In the genomic region with DNA sequence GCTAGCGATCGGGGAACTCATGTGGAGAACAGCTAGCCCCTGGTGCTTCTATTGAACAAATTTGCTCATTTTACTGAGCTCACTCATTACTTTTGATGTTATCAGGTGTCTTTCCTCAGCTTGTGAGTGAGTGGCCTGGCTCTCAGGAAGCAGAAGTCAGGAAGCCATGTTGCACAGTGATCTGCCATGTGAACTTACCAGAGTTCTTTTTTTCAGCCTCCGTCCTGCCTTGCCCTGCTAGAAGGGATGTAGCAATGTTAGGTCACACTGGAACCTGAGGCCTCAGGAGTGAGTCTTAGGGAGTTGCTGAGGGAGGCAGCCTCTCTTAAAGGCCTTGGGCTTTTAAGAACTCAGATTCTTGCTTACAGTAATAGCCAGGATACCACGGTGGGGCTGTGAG, we compare ENCODE assay signal across 20 mouse cellular contexts. TPM values are rescaled to one million over a fixed set of nuclear protein-coding genes. Genes with fewer than 3 reads are reported as not detected.
DNase-seq lines count a peak whose midpoint lies in the region; ATAC-seq and TF ChIP-seq lines count a peak whose summit lies in the region.
"Had no signal": no experiment of that assay in that cellular context is flagged by ENCODE, and none has a peak within 500 bp of the region (broad histone marks: within the 10 kb centered on the region; RNA-seq: fewer than 3 reads in every experiment).

No protein-coding gene starts in this region.

- WGBS in liver, adult 2 months = 86% methylated on average over 4 of the region's 4 CpGs
- 71% methylated on average over 4 of the region's 4 CpGs for WGBS in liver, embryonic 11.5 days

- no peak for DNase-seq in liver, adult 2 months (ENCODE audit: extremely low read depth, low read depth, low spot score)
- DNase-seq in liver, embryonic 11.5 days (ENCODE audit: low spot score) = no peak
- peak; percentile 11 for DNase-seq in CH12.LX (ENCODE audit: extremely low read depth)
- no peak for DNase-seq in yolk sac, embryonic 10.5 days (ENCODE audit: low spot score)
- no peak for DNase-seq in cerebellum, adult 11-12 months
- DNase-seq: cerebellum, postnatal 25 days; forebrain, postnatal 0 days; gastrocnemius, postnatal 36 days; thymus, postnatal 36 days had no signal

- H3K79me2 ChIP-seq in liver, adult 2 months (ENCODE audit: control insufficient read depth, insufficient read depth, low read length) = no peaks in the 10 kb centered on the region
- no peaks in the 10 kb centered on the region for H3K79me2 ChIP-seq in CH12.LX (replicated peaks; ENCODE audit: control insufficient read depth, extremely low read depth, insufficient read depth, poor library complexity, severe bottlenecking)

- no peak for TF ChIP-seq RAD21 in CH12.LX (IDR thresholded peaks at IDR 0.05; ENCODE audit: low read depth, low read length)

- TF ChIP-seq EP300 in CH12.LX (IDR thresholded peaks at IDR 0.05; ENCODE audit: low read length) = no peak

- in situ Hi-C loops in CH12.LX (cut with MboI; ENCODE audit: low pct_ligation_motif_present, low pct_unique_long_range_greater_than_20kb, low sequenced_read_pairs) = loop anchor here (10.0 kb wide), 1 partner anchor 61 kb away; no protein-coding TSS in a partner anchor

- dilution Hi-C loops in CH12.LX (cut with MboI; ENCODE audit: extremely low pct_ligation_motif_present, extremely low pct_unique_long_range_greater_than_20kb, low sequenced_read_pairs) = no loop called here

- no peaks in the 10 kb centered on the region for H3K27me3 ChIP-seq in liver, adult 2 months (ENCODE audit: control insufficient read depth, insufficient read depth, low read length)
- H3K27me3 ChIP-seq in liver, embryonic 11.5 days (replicated peaks; ENCODE audit: control insufficient read depth, insufficient read depth, low read length) = no peaks in the 10 kb centered on the region
- H3K27me3 ChIP-seq in CH12.LX (replicated peaks) = peaks cover 46% of the 10 kb centered on the region
- H3K27me3 ChIP-seq: embryonic facial prominence, embryonic 15.5 days had no signal

- no peak overlapping the region for H3K9ac ChIP-seq in liver, adult 2 months (ENCODE audit: low read depth, low read length)
- H3K9ac ChIP-seq in liver, embryonic 11.5 days (ENCODE audit: low read depth, low read length) = no peak overlapping the region
- no peak overlapping the region for H3K9ac ChIP-seq in CH12.LX (ENCODE audit: insufficient read depth, low read depth)
- H3K9ac ChIP-seq: embryonic facial prominence, embryonic 15.5 days; forebrain, postnatal 0 days; hindbrain, embryonic 13.5 days; limb, embryonic 13.5 days had no signal

- no peak for ATAC-seq in liver, embryonic 11.5 days (replicated peaks; ENCODE audit: low FRiP score)
- ATAC-seq in granulocyte monocyte progenitor cell, adult 5-6 weeks (replicated peaks; ENCODE audit: poor library complexity, severe bottlenecking) = peak; percentile 48; the same call in 1 of the 2 replicates
- peak; percentile 55 for ATAC-seq in megakaryocyte progenitor cell, adult 5-6 weeks (replicated peaks; ENCODE audit: poor library complexity)
- ATAC-seq: forebrain, postnatal 0 days; inflammation-experienced regulatory T-cells, adult 6 months had no signal

- H3K4me3 ChIP-seq in liver, adult 2 months (ENCODE audit: insufficient read depth, low read depth, low read length) = no peak overlapping the region
- no peak overlapping the region for H3K4me3 ChIP-seq in liver, embryonic 11.5 days (ENCODE audit: low read depth, low read length)
- H3K4me3 ChIP-seq in CH12.LX (replicated peaks in 1 of 3; ENCODE audit: low read depth in 2 of 3, low read length in 2 of 3, poor library complexity in 1 of 3) = no peak overlapping the region
- H3K4me3 ChIP-seq: embryonic facial prominence, embryonic 15.5 days; forebrain, embryonic 10.5 days; hindbrain, embryonic 13.5 days; limb, embryonic 13.5 days had no signal

- no peak for TF ChIP-seq POLR2A in liver, adult 2 months (IDR thresholded peaks at IDR 0.05; ENCODE audit: extremely low read depth, insufficient read depth, low read length)
- no peak for TF ChIP-seq POLR2A in CH12.LX (IDR thresholded peaks at IDR 0.05; ENCODE audit: low read depth, low read length)

- no peaks in the 10 kb centered on the region for H3K36me3 ChIP-seq in liver, adult 2 months (ENCODE audit: control insufficient read depth, insufficient read depth, low read length)
- H3K36me3 ChIP-seq in liver, embryonic 11.5 days (ENCODE audit: control insufficient read depth, insufficient read depth, low read length) = no peaks in the 10 kb centered on the region
- H3K36me3 ChIP-seq in CH12.LX (replicated peaks in 1 of 2; ENCODE audit: control insufficient read depth in 1 of 2, insufficient read depth in 1 of 2, low read length in 1 of 2) = no peaks in the 10 kb centered on the region
- H3K36me3 ChIP-seq: embryonic facial prominence, embryonic 15.5 days; forebrain, embryonic 10.5 days; hindbrain, embryonic 13.5 days; limb, embryonic 13.5 days had no signal

- no peak overlapping the region for H3K4me2 ChIP-seq in liver, embryonic 11.5 days
- no peak overlapping the region for H3K4me2 ChIP-seq in CH12.LX (ENCODE audit: insufficient read depth, low read depth, poor library complexity, severe bottlenecking)
- H3K4me2 ChIP-seq: embryonic facial prominence, embryonic 15.5 days; heart, embryonic 11.5 days; hindbrain, embryonic 13.5 days; limb, embryonic 13.5 days; midbrain, embryonic 11.5 days had no signal

- peak overlapping the region; percentile 55; the same call in 1 of the 2 replicates for H3K27ac ChIP-seq in liver, adult 2 months (replicated peaks; ENCODE audit: insufficient read depth, low read depth, low read length)
- no peak overlapping the region for H3K27ac ChIP-seq in liver, embryonic 11.5 days (ENCODE audit: low read depth, low read length)
- no peak overlapping the region for H3K27ac ChIP-seq in CH12.LX (ENCODE audit: insufficient read depth, low read depth)
- H3K27ac ChIP-seq: embryonic facial prominence, embryonic 15.5 days; forebrain, embryonic 10.5 days; hindbrain, embryonic 13.5 days; limb, embryonic 13.5 days had no signal

- no peaks in the 10 kb centered on the region for H3K9me3 ChIP-seq in liver, embryonic 11.5 days (ENCODE audit: control insufficient read depth, low read length)
- H3K9me3 ChIP-seq in CH12.LX (replicated peaks; ENCODE audit: low read length) = no peaks in the 10 kb centered on the region
- H3K9me3 ChIP-seq: embryonic facial prominence, embryonic 15.5 days; forebrain, embryonic 10.5 days; hindbrain, embryonic 13.5 days; limb, embryonic 13.5 days had no signal

- TF ChIP-seq CTCF in liver, adult 2 months (IDR thresholded peaks at IDR 0.05; ENCODE audit: low read depth, low read length) = no peak
- TF ChIP-seq CTCF in CH12.LX (conservative IDR thresholded peaks at IDR 0.05 in 1 of 2, IDR thresholded peaks at IDR 0.05 in 1 of 2; ENCODE audit: low read depth in 2 of 2, low read length in 2 of 2) = no peak

- H3K4me1 ChIP-seq in liver, adult 2 months (ENCODE audit: control insufficient read depth, insufficient read depth, low read length) = peaks cover 7% of the 10 kb centered on the region
- no peaks in the 10 kb centered on the region for H3K4me1 ChIP-seq in liver, embryonic 11.5 days (replicated peaks; ENCODE audit: control insufficient read depth, insufficient read depth, low read length)
- H3K4me1 ChIP-seq in CH12.LX (ENCODE audit: control insufficient read depth in 1 of 2, insufficient read depth in 2 of 2) = peaks cover 10 to 27% of the 10 kb centered on the region in 2 experiments
- H3K4me1 ChIP-seq: embryonic facial prominence, embryonic 15.5 days; forebrain, embryonic 10.5 days; hindbrain, embryonic 13.5 days; limb, embryonic 13.5 days had no signal

TF ChIP-seq in CH12.LX, 34 proteins besides CTCF, POLR2A, EP300 and RAD21 (continues in another document):
- no peak for TF ChIP-seq MAFK (IDR thresholded peaks at IDR 0.05; ENCODE audit: insufficient replicate concordance, low read length)
- TF ChIP-seq POLR2AphosphoS2 (IDR thresholded peaks at IDR 0.05; ENCODE audit: low read depth, low read length) = no peak
- no peak for TF ChIP-seq TBP (conservative IDR thresholded peaks at IDR 0.05; ENCODE audit: low read depth, low read length)
- no peak for TF ChIP-seq PAX5 (IDR thresholded peaks at IDR 0.05; ENCODE audit: low read length)
- no peak for TF ChIP-seq NELFE (IDR thresholded peaks at IDR 0.05; ENCODE audit: low read depth, low read length)

RNA-seq across cellular contexts. Expression of gene Ccm2l, which starts 18.1 kb away (rescaled TPM):
- total RNA-seq in liver, adult 2 months (2014; rRNA removed) = 2.3 and 2.5 TPM in 2 replicates
- polyA plus RNA-seq in liver, adult 2 months (2012; rRNA removed) = 3.4 and 5.5 TPM in 2 replicates
- polyA plus RNA-seq in liver, embryonic 11.5 days (2014; fragmentation: Nextera tagmentation; extraction: Ambion mirVana) = 1.5 and 2.0 TPM in 2 replicates
- total RNA-seq in CH12.LX (2012; rRNA removed) (not detected in 2 replicates), CH12.LX (2014; rRNA removed) (not detected in 2 replicates)
- not detected in 2 replicates for polyA plus RNA-seq in CH12.LX (2012; ENCODE audit: insufficient read length, low read depth)
- 7.7 and 11.6 TPM in 2 replicates for total RNA-seq in granulocyte monocyte progenitor cell, adult 5-6 weeks (2014; fragmentation: Nextera tagmentation)
- 0.21 and 3.3 TPM in 2 replicates for total RNA-seq in granulocyte monocyte progenitor cell, adult 5-6 weeks (2017)
- 2.5 and 2.8 TPM in 2 replicates for total RNA-seq in megakaryocyte progenitor cell, adult 5-6 weeks (2015)
- 1.2 and 2.2 TPM in 2 replicates for total RNA-seq in megakaryocyte progenitor cell, adult 5-6 weeks (2017)
- polyA plus RNA-seq: inflammation-experienced regulatory T-cells, adult 6 months had no signal

RNA-seq across cellular contexts. Expression of gene Hck, which starts 24.4 kb away (rescaled TPM):
- total RNA-seq in liver, adult 2 months (2014; rRNA removed) = 7.7 and 8.1 TPM in 2 replicates
- polyA plus RNA-seq in liver, adult 2 months (2012; rRNA removed) = 2.8 and 5.7 TPM in 2 replicates
- polyA plus RNA-seq in liver, embryonic 11.5 days (2014; fragmentation: Nextera tagmentation; extraction: Ambion mirVana) = 5.1 and 5.2 TPM in 2 replicates
- total RNA-seq in CH12.LX (2012; rRNA removed) = 0.08 and 0.17 TPM in 2 replicates
- 0.68 and 0.78 TPM in 2 replicates for total RNA-seq in CH12.LX (2014; rRNA removed)
- polyA plus RNA-seq in CH12.LX (2012; ENCODE audit: insufficient read length, low read depth) = 0.60 and 0.63 TPM in 2 replicates
- total RNA-seq in granulocyte monocyte progenitor cell, adult 5-6 weeks (2014; fragmentation: Nextera tagmentation) = 6.4 and 9.5 TPM in 2 replicates
- total RNA-seq in granulocyte monocyte progenitor cell, adult 5-6 weeks (2017) = 13.1 and 17.5 TPM in 2 replicates
- total RNA-seq in megakaryocyte progenitor cell, adult 5-6 weeks (2015) = 16.3 and 17.3 TPM in 2 replicates
- total RNA-seq in megakaryocyte progenitor cell, adult 5-6 weeks (2017) = 20.1 and 25.7 TPM in 2 replicates

RNA-seq across cellular contexts. Expression of gene Xkr7, which starts 52.2 kb away (rescaled TPM):
- total RNA-seq in liver, adult 2 months (2014; rRNA removed) = not detected in 2 replicates
- not detected in 2 replicates for polyA plus RNA-seq in liver, adult 2 months (2012; rRNA removed)
- polyA plus RNA-seq in liver, embryonic 11.5 days (2014; fragmentation: Nextera tagmentation; extraction: Ambion mirVana) = not detected in 2 replicates
- total RNA-seq in CH12.LX (2012; rRNA removed) (not detected in 2 replicates), CH12.LX (2014; rRNA removed) (not detected in 2 replicates)
- polyA plus RNA-seq in CH12.LX (2012; ENCODE audit: insufficient read length, low read depth) = not detected in 2 replicates
- not detected in 2 replicates for total RNA-seq in granulocyte monocyte progenitor cell, adult 5-6 weeks (2014; fragmentation: Nextera tagmentation)
- not detected in 2 replicates for total RNA-seq in granulocyte monocyte progenitor cell, adult 5-6 weeks (2017)
- not detected in 2 replicates for total RNA-seq in megakaryocyte progenitor cell, adult 5-6 weeks (2015)
- total RNA-seq in megakaryocyte progenitor cell, adult 5-6 weeks (2017) = not detected in 2 replicates
- total RNA-seq: gastrocnemius, postnatal 36 days; heart, postnatal 25 days had no signal
- polyA plus RNA-seq: embryonic facial prominence, embryonic 15.5 days; heart, embryonic 11.5 days; inflammation-experienced regulatory T-cells, adult 6 months; kidney, adult 2 months; limb, embryonic 13.5 days had no signal
